Mouse (Mus musculus) hindbrain, embryonic 10.5 days (tissue): ENCODE data around the gene Pdzd8. TPM values are rescaled to one million over a fixed set of nuclear protein-coding genes. Genes with fewer than 3 reads are reported as not detected.

Experiments
- DNase-seq: peaks from one replicate; pipeline ENCODE4 v3.0.0-alpha.2; 2017; ENCODE audit warnings: low spot score
- H3K27ac ChIP-seq: fragments of 300-500 bp; sonication (generic); 2 replicates; pipeline ENCODE4 v1.5.1; 2016; ENCODE audit warnings: mild to moderate bottlenecking, moderate library complexity
- H3K27me3 ChIP-seq: fragments of 300-500 bp; sonication (generic); 2 replicates; pipeline ENCODE4 v1.6.1; 2016; ENCODE audit warnings: mild to moderate bottlenecking; ENCODE audit not compliant: poor library complexity, insufficient read depth, severe bottlenecking
- H3K36me3 ChIP-seq: fragments of 300-500 bp; sonication (generic); 2 replicates; pipeline ENCODE4 v1.6.1; 2016; ENCODE audit warnings: mild to moderate bottlenecking, moderate library complexity
- H3K4me1 ChIP-seq: fragments of 300-500 bp; sonication (generic); replicated peaks from 2 replicates; pipeline ENCODE4 v1.6.1; 2016; ENCODE audit warnings: mild to moderate bottlenecking
- H3K4me3 ChIP-seq: fragments of 300-500 bp; sonication (generic); 2 replicates; pipeline ENCODE4 v1.5.1; 2016; ENCODE audit warnings: mild to moderate bottlenecking, moderate library complexity
- H3K9me3 ChIP-seq: fragments of 300-500 bp; sonication (generic); 2 replicates; pipeline ENCODE4 v1.6.1; 2016; ENCODE audit warnings: mild to moderate bottlenecking, moderate library complexity
- WGBS: fragments of 180-500 bp; shearing (Covaris S2); methylation state at CpG from one replicate; pipeline ENCODE4 v1.1.7; 2016; 5-methylcytosine and 5-hydroxymethylcytosine counted together
- polyA plus RNA-seq: library from polyadenylated mRNA; unstranded; fragments of >200 nt; fragmentation: Nextera tagmentation; extraction: Ambion mirVana; gene quantifications from 2 replicates; pipeline ENCODE4 v1.2.1, GENCODE M21; 2016

The Pdzd8 gene
- polyA plus RNA-seq, 1 experiment from 2014 or later, result 8.3 TPM

DNA sequence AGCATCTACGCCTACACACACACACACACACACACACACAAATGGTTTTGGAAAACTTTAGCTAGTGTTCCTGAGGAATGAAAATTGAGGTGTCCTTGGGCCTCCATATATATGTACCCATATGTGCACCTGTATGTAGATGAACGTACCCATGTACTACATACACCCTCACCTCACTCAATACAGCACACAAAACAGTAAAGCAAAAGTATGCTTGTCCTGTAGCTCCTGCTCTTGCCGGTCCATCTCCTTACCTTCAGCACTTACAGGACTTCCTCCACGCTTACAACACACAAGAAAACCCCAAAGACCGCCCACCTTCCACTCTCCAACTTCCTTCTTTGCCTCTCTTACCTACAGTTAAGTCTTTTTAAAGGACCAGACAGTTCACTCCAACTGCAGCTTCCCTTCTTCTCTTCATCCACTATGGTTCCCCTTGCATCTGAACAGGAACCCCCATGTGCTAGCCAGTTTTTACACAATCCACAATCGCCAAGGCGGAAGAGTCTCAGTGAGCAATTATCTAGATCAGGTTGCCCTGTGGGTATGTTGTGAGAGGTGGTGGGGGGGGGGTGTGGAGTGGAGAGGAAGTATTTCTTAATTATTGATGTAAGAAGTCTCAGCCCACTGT is 4.8 kb upstream of the Pdzd8 start:
- Histone ChIP-seq H3K4me1 (peaks cover 11% of the 10 kb centered on the region), H3K27ac (no peak overlapping the region), H3K4me3 (no peak overlapping the region), H3K36me3 (no peaks in the 10 kb centered on the region), H3K27me3 (no peaks in the 10 kb centered on the region), H3K9me3 (no peaks in the 10 kb centered on the region)
- WGBS, result 83% methylated on average over 7 of the region's 7 CpGs
- no peak for DNase-seq

GRCm38 (mm10) chr19:59349329-59349960 is 3.9 kb upstream of the Pdzd8 start:
- Histone ChIP-seq H3K4me3 (no peak overlapping the region), H3K27ac (no peak overlapping the region), H3K4me1 (peaks cover 18% of the 10 kb centered on the region), H3K9me3 (no peaks in the 10 kb centered on the region), H3K27me3 (no peaks in the 10 kb centered on the region), H3K36me3 (no peaks in the 10 kb centered on the region)
- 87% methylated on average over 6 of the region's 6 CpGs for WGBS
- no peak for DNase-seq

DNA sequence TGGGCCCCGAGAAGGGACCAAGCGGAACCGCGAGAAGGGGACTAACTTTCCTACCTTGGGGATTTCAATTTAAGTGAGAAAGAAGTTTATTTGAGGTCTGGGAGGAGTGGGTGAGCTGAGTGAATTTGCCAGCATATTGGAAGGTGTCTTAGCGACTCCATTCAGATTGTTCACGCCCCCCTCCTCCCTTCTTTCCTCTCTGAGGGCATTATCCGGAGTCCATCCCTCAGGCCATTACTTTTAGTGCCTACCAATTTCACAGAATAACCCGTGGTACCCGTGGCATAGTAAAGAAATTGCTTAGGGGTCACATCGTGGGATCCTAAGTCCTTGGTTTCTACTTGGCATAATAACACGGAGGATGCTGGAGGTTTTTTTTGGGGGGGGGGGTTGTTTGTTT is 745 bp upstream of the Pdzd8 start:
- Histone ChIP-seq H3K36me3 (no peaks in the 10 kb centered on the region), H3K4me3 (peak overlapping the region; percentile 93), H3K4me1 (peaks cover 49% of the 10 kb centered on the region), H3K27ac (peak overlapping the region; percentile 97), H3K27me3 (no peaks in the 10 kb centered on the region), H3K9me3 (no peaks in the 10 kb centered on the region)
- WGBS, result 3% methylated on average over 11 of the region's 11 CpGs
- no peak for DNase-seq

DNA sequence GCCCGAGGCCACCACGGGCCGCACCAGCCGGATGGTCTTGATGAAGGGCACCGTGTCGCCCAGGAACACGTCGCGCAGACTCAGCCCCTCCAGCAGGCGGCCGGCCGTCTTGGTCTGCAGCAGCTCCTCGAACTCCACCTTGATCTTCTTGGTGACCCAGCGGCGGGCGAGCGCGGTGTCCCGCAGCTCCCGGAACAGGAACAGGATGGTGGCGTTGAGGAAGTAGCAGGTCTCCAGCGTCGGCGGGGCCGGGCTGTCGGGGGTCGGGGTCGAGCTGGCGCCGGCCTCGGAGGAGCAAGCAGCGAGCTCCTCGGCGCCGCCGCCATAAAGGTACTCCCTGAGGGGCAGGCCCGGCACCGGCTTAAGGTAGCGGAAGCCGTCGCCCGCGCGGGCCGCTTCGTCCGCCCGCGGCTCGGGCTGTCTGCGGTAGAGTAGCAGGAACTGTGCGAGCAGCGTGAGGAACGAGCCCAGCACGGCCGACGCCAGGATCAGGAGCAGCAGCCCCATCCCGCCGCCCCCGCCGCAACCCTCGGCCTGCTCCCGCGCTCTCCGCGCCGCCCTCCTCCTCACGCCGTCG is 411 bp downstream of the Pdzd8 start:
- Histone ChIP-seq H3K27me3 (no peaks in the 10 kb centered on the region), H3K36me3 (no peaks in the 10 kb centered on the region), H3K4me1 (peaks cover 55% of the 10 kb centered on the region), H3K4me3 (peak overlapping the region; percentile 93), H3K27ac (peak overlapping the region; percentile 97), H3K9me3 (no peaks in the 10 kb centered on the region)
- DNase-seq, result peak; percentile 72
- WGBS, result under 1% methylated on average over 70 of the region's 70 CpGs

GRCm38 (mm10) chr19:59344304-59344711 is 1.3 kb downstream of the Pdzd8 start:
- Histone ChIP-seq H3K36me3 (no peaks in the 10 kb centered on the region), H3K27me3 (no peaks in the 10 kb centered on the region), H3K9me3 (no peaks in the 10 kb centered on the region), H3K4me3 (peak overlapping the region; percentile 93), H3K27ac (peak overlapping the region; percentile 97), H3K4me1 (peaks cover 55% of the 10 kb centered on the region)
- 2% methylated on average over 14 of the region's 14 CpGs for WGBS
- no peak for DNase-seq

GRCm38 (mm10) chr19:59342964-59343363 is 2.6 kb downstream of the Pdzd8 start:
- Histone ChIP-seq H3K9me3 (no peaks in the 10 kb centered on the region), H3K27ac (no peak overlapping the region), H3K4me1 (peaks cover 55% of the 10 kb centered on the region), H3K27me3 (no peaks in the 10 kb centered on the region), H3K4me3 (peak overlapping the region; percentile 93), H3K36me3 (no peaks in the 10 kb centered on the region)
- DNase-seq, result no peak
- WGBS, result 50% methylated on average over 2 of the region's 2 CpGs

GRCm38 (mm10) chr19:59339908-59340307 is 5.7 kb downstream of the Pdzd8 start:
- WGBS, result 90% methylated on average over 3 of the region's 3 CpGs

GRCm38 (mm10) chr19:59337872-59338681 is 7.5 kb downstream of the Pdzd8 start:
- Histone ChIP-seq H3K4me1 (peaks cover 23% of the 10 kb centered on the region), H3K9me3 (no peaks in the 10 kb centered on the region), H3K27me3 (no peaks in the 10 kb centered on the region), H3K4me3 (no peak overlapping the region), H3K27ac (no peak overlapping the region), H3K36me3 (peaks cover 13% of the 10 kb centered on the region; the same call in 1 of the 2 replicates)
- DNase-seq, result no peak
- WGBS, result 91% methylated on average over 3 of the region's 3 CpGs

More at GRCm38 (mm10) chr19:59339908-59340307, 5.7 kb downstream of the Pdzd8 start:
- Histone ChIP-seq H3K9me3 (no peaks in the 10 kb centered on the region), H3K27ac (no peak overlapping the region), H3K4me1 (peaks cover 41% of the 10 kb centered on the region), H3K27me3 (no peaks in the 10 kb centered on the region), H3K36me3 (peaks cover 9% of the 10 kb centered on the region; the same call in 1 of the 2 replicates), H3K4me3 (no peak overlapping the region)
- DNase-seq, result no peak

DNA sequence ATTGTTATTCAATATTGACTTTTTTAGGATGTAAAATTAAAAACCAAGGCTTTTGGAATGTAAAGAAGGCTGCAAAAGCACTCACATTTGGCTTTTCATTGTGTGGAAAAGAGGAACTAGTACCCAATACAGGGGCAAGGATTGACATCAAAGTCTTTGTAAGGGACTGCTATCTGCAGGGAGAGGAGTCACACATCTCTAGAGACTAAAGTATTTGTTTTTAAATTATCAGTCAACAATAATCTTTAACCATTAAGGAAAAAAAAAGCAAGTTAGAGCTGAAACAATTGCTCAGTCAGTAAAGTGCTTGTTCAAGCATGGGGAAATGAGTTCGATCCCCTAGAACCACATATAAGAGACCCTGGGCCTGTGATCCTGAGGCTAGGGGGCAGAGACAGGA is 8.9 kb downstream of the Pdzd8 start:
- WGBS, result 96% methylated on average over 1 of the region's 1 CpGs
- Histone ChIP-seq H3K4me1 (peaks cover 9% of the 10 kb centered on the region), H3K9me3 (no peaks in the 10 kb centered on the region), H3K27me3 (no peaks in the 10 kb centered on the region), H3K36me3 (peaks cover 14% of the 10 kb centered on the region; the same call in 1 of the 2 replicates), H3K4me3 (no peak overlapping the region), H3K27ac (no peak overlapping the region)
- no peak for DNase-seq

DNA sequence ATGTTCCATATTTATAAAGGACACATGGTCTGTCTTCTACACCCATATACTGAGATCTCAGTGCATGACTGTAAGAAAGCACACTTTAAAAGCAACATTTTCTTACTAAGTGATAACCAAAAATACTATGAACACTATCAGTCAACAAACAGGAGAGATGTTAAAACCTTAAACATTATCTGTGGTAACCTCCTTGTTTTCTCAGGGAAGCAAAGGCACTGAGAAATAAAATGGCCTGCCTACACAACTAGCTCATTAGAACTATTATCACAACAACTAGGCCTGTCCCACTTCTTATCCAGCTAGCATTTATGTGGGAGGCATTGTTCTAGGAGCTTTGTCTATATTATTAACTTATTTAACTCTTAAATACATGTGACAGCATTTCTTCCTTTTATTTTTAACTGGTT is 14.8 kb downstream of the Pdzd8 start:
- H3K4me1 ChIP-seq, result no peaks in the 10 kb centered on the region
- H3K9me3 ChIP-seq, result no peaks in the 10 kb centered on the region

DNA sequence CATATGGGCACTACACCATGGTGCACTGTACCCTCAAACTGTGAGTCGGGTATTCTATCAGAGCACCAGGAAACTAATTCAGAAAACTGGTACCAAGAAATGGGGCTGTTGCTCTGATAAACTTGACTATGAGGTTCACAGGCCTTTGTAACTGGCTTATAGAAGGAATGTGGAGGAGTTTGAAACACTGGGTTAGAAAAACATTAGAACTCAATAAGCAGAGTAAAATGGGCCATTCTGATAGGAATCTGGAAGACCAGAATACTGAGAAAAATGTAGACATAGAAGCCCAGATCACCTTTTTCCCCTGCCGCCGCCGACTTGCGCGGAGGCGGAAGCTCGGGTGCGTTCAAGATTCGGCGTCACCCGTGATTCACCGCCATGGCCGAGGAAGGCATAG is 23.6 kb downstream of the Pdzd8 start, which contains the start of gene Rps12-ps3:
Gene Rps12-ps3, plus strand, starts transcription at position 301 of the 400 bp plus-strand sequence.
- Histone ChIP-seq H3K9me3 (no peaks in the 10 kb centered on the region), H3K36me3 (peaks cover 22% of the 10 kb centered on the region), H3K27me3 (no peaks in the 10 kb centered on the region), H3K4me1 (no peaks in the 10 kb centered on the region), H3K27ac (no peak within 1 kb of the TSS), H3K4me3 (no peak within 1 kb of the TSS)
- no peak for DNase-seq
- 98% methylated on average over 14 of the region's 14 CpGs for WGBS

More for the DNA sequence above, 14.8 kb downstream of the Pdzd8 start:
- peaks cover 13% of the 10 kb centered on the region for H3K36me3 ChIP-seq
- H3K4me3 ChIP-seq, result no peak overlapping the region
- no peak overlapping the region for H3K27ac ChIP-seq
- no peaks in the 10 kb centered on the region for H3K27me3 ChIP-seq
- no peak for DNase-seq

DNA sequence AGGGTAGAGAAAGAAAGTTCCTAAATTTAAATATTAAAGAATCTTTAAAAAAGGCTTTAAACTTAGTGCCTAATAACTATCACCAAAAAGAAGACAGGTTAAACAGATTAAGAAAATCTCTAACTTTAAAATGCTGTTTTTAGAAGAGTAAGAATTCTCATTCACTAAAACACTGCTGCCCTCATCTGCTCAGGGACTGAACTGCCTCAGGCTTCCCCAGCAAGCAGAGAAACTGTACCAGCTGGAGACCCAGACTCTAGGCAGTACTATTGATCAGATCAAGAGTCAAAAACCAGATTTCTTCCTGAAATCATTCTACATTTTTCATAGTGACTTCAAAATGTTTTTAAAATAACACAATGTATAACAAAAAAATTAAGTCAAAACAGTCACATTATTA is 29.0 kb downstream of the Pdzd8 start:
- Histone ChIP-seq H3K9me3 (no peaks in the 10 kb centered on the region), H3K4me1 (no peaks in the 10 kb centered on the region), H3K4me3 (no peak overlapping the region), H3K27me3 (no peaks in the 10 kb centered on the region), H3K36me3 (peaks cover 17% of the 10 kb centered on the region), H3K27ac (no peak overlapping the region)
- no peak for DNase-seq

GRCm38 (mm10) chr19:59315308-59315707 is 30.3 kb downstream of the Pdzd8 start:
- H3K36me3 ChIP-seq, result peaks cover 12% of the 10 kb centered on the region
- DNase-seq, result no peak
- H3K27ac ChIP-seq, result no peak overlapping the region
- H3K27me3 ChIP-seq, result no peaks in the 10 kb centered on the region
- no peaks in the 10 kb centered on the region for H3K9me3 ChIP-seq
- H3K4me3 ChIP-seq, result no peak overlapping the region
- no peaks in the 10 kb centered on the region for H3K4me1 ChIP-seq
